Mouse (Mus musculus) adrenal gland, adult 8-10 months (tissue): ENCODE measurements around the gene Tmem86b. TPM values are rescaled to one million over a fixed set of nuclear protein-coding genes. Genes with fewer than 3 reads are reported as not detected.

Source experiments
- microRNA-seq, 2 experiments: library from miRNA; unstranded; fragments of <30 nt; microRNA quantifications; one replicate each; pipeline ENCODE4 v1.2.0; 2022
- total RNA-seq, 4 experiments: library from RNA; stranded (reverse); gene quantifications; 2 replicates each; pipeline ENCODE4 v1.2.4; 2022

Tmem86b gene
- total RNA-seq, 4 experiments from 2014 or later: 6.6 to 14.2 (median 9.5) TPM

Small RNA genes within 50 kb of the gene (microRNA-seq; reads per million reads assigned to microRNA genes)
- 0 reads per million in 2 experiments for gene Gm23577

Other genes starting within 250 kb of the Tmem86b start
- under 1 TPM in 3 of 4 experiments, not detected in 1; 0.08 to 0.17 (median 0.09) TPM for gene Gp6, start 233.7 kb downstream of the Tmem86b start, total RNA-seq
- gene Rdh13, start 185.8 kb downstream of the Tmem86b start, total RNA-seq: 10 to 100 TPM; 16.7 to 21.4 (median 18.1) TPM
- 1 to 10 TPM; 2.0 to 6.7 (median 3.9) TPM for gene Eps8l1, start 170.7 kb downstream of the Tmem86b start, total RNA-seq
- gene Ppp1r12c, start 129.7 kb downstream of the Tmem86b start, total RNA-seq: 100 to 1,000 TPM in 3 of 4 experiments, 10 to 100 TPM in 1; 76.7 to 152 (median 113) TPM
- gene Tnnt1, start 115.0 kb downstream of the Tmem86b start, total RNA-seq: 1 to 10 TPM in 2 of 4 experiments, under 1 TPM in 2; 0.46 to 1.5 (median 1.1) TPM
- 1 to 10 TPM; 1.3 to 3.1 (median 2.5) TPM for gene Tnni3, start 107.2 kb downstream of the Tmem86b start, total RNA-seq
- 1 to 10 TPM in 2 of 4 experiments, under 1 TPM in 2; 0.64 to 1.2 (median 1.0) TPM for gene Dnaaf3, start 99.0 kb downstream of the Tmem86b start, total RNA-seq
- 10 to 100 TPM in 1 of 4 experiments, 1 to 10 TPM in 3; 5.7 to 10.0 (median 8.6) TPM for gene Syt5, start 83.9 kb downstream of the Tmem86b start, total RNA-seq
- gene Ptprh, start 27.4 kb downstream of the Tmem86b start, total RNA-seq: not detected
- gene Ppp6r1, start 27.6 kb upstream of the Tmem86b start, total RNA-seq: 100 to 1,000 TPM in 1 of 4 experiments, 10 to 100 TPM in 3; 97.9 to 103 (median 98.5) TPM
- gene Hspbp1, start 53.6 kb upstream of the Tmem86b start, total RNA-seq: 10 to 100 TPM; 43.1 to 66.5 (median 50.5) TPM
- 1 to 10 TPM; 4.2 to 8.0 (median 7.4) TPM for gene Brsk1, start 59.2 kb upstream of the Tmem86b start, total RNA-seq
- gene Tmem150b, start 93.8 kb upstream of the Tmem86b start, total RNA-seq: 1 to 10 TPM in 1 of 4 experiments, under 1 TPM in 3; 0.49 to 1.1 (median 0.73) TPM
- 10 to 100 TPM; 31.0 to 59.8 (median 43.8) TPM for gene Kmt5c, start 108.7 kb upstream of the Tmem86b start, total RNA-seq
- 10 to 100 TPM in 1 of 4 experiments, 1 to 10 TPM in 3; 5.1 to 10.3 (median 9.1) TPM for gene Cox6b2, start 121.7 kb upstream of the Tmem86b start, total RNA-seq
- gene Fam71e2, start 139.9 kb upstream of the Tmem86b start, total RNA-seq: not detected
- under 1 TPM; 0.28 to 0.37 (median 0.32) TPM for gene Il11, start 151.4 kb upstream of the Tmem86b start, total RNA-seq
- not detected for gene Tmem190, start 151.5 kb upstream of the Tmem86b start, total RNA-seq
- 10 to 100 TPM in 2 of 4 experiments, 1 to 10 TPM in 2; 7.2 to 11.8 (median 10.1) TPM for gene Tmem238, start 158.2 kb upstream of the Tmem86b start, total RNA-seq
- gene Rpl28, start 161.5 kb upstream of the Tmem86b start, total RNA-seq: 100 to 1,000 TPM; 593 to 922 (median 693) TPM
- 100 to 1,000 TPM in 3 of 4 experiments, 10 to 100 TPM in 1; 96.8 to 127 (median 118) TPM for gene Ube2s, start 181.2 kb upstream of the Tmem86b start, total RNA-seq
- 1 to 10 TPM; 2.0 to 5.6 (median 4.0) TPM for gene Shisa7, start 213.3 kb upstream of the Tmem86b start, total RNA-seq
- gene Isoc2b, start 238.8 kb upstream of the Tmem86b start, total RNA-seq: 10 to 100 TPM; 14.0 to 28.7 (median 19.1) TPM
- gene Isoc2a, start 245.7 kb upstream of the Tmem86b start, total RNA-seq: 10 to 100 TPM; 21.8 to 38.6 (median 30.3) TPM